Mouse (Mus musculus) heart, adult 2 months (tissue): Measurements from ENCODE around the gene Ano8.

Source experiments
- CTCF ChIP-seq: fragments of 200-600 bp; IDR thresholded peaks from 2 replicates; pipeline ENCODE4 v1.8.1; 2022; ENCODE audit warnings: antibody characterized with exemption, mild to moderate bottlenecking, moderate library complexity
- POLR2A ChIP-seq: fragments of 200-500 bp; IDR thresholded peaks from 2 replicates; pipeline ENCODE4 v1.6.1; 2011; ENCODE audit warnings: mild to moderate bottlenecking, low read depth, low read length, control low read depth; ENCODE audit not compliant: insufficient read depth

DNA sequence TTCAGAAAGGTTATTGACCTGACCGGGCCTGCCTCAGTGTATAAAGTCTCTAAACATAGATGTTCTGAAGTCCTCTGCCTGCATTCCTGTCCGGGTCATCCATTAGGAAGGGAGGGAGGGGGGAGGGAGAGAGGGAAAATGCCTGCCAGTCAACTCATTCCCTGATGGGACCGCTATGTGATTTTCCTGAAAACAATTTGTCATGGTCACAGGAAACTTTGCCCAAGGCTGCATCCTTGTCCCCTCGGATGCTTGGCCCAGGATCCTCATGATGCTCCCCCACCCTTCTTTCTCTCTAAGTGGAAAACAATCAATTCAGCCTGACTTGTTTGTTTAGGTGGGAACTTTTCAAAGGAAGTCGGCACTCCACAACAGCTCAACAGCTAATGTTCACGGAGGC lies 31.0 kb upstream of the Ano8 start:
- TF ChIP-seq CTCF: no peak
- no peak for TF ChIP-seq POLR2A
